Mouse (Mus musculus) ES-E14 (cell line): Measurements from ENCODE around the gene Meis3. TPM values are rescaled to one million over a fixed set of nuclear protein-coding genes. Genes with fewer than 3 reads are reported as not detected.

ENCODE experiments used
- DNase-seq: peaks from one replicate; pipeline ENCODE4 v3.0.0-alpha.2; 2013; ENCODE audit warnings: low read depth, low spot score
- H3K27ac ChIP-seq: 2 replicates; pipeline ENCODE4 v1.5.1; 2012; ENCODE audit warnings: low read depth, mild to moderate bottlenecking, low read length, moderate library complexity, mixed read lengths; ENCODE audit not compliant: poor library complexity, insufficient read depth, severe bottlenecking
- H3K36me3 ChIP-seq: 2 replicates; pipeline ENCODE4 v1.6.1; 2012; ENCODE audit warnings: mild to moderate bottlenecking, low read length, moderate library complexity, mixed read lengths; ENCODE audit not compliant: control insufficient read depth, poor library complexity, insufficient read depth, severe bottlenecking
- H3K4me1 ChIP-seq, 2 experiments: fragments of 150-350 bp in 1 of 2; sonication (generic) in 1 of 2; 2 replicates each; pipeline ENCODE4 v1.6.1; 2012; ENCODE audit warnings: low read length in 2 of 2, mild to moderate bottlenecking in 1 of 2, mixed read lengths in 1 of 2; ENCODE audit not compliant: control insufficient read depth in 2 of 2, insufficient read depth in 2 of 2, poor library complexity in 1 of 2
- H3K4me3 ChIP-seq, 2 experiments: fragments of 150-350 bp in 1 of 2; sonication (generic) in 1 of 2; 2 replicates each; pipeline ENCODE4 v1.5.1; 2012; ENCODE audit warnings: low read length in 2 of 2, low read depth in 1 of 2, mild to moderate bottlenecking in 1 of 2, mixed read lengths in 1 of 2; ENCODE audit not compliant: insufficient read depth in 1 of 2, poor library complexity in 1 of 2, severe bottlenecking in 1 of 2
- H3K9ac ChIP-seq: 2 replicates; pipeline ENCODE4 v1.6.1; 2012; ENCODE audit warnings: low read depth, mild to moderate bottlenecking, low read length, mixed read lengths; ENCODE audit not compliant: poor library complexity, insufficient read depth, severe bottlenecking
- H3K9me3 ChIP-seq: fragments of 150-350 bp; sonication (generic); 2 replicates; pipeline ENCODE4 v1.6.1; 2012; ENCODE audit warnings: low read depth, mild to moderate bottlenecking, low read length; ENCODE audit not compliant: control insufficient read depth, insufficient read depth
- CHD2 ChIP-seq: IDR thresholded peaks from 2 replicates; pipeline ENCODE4 v1.6.1; 2014; ENCODE audit warnings: mild to moderate bottlenecking, low read depth, low read length, inconsistent platforms
- HCFC1 ChIP-seq: IDR thresholded peaks from 2 replicates; pipeline ENCODE4 v1.6.1; 2012; ENCODE audit warnings: low read length, inconsistent platforms, borderline replicate concordance; ENCODE audit not compliant: insufficient read depth
- MAFK ChIP-seq: IDR thresholded peaks from 2 replicates; pipeline ENCODE4 v1.6.1; 2014; ENCODE audit warnings: mild to moderate bottlenecking, low read depth, low read length, inconsistent platforms; ENCODE audit not compliant: insufficient read depth
- ZC3H11A ChIP-seq: IDR thresholded peaks from 2 replicates; pipeline ENCODE4 v1.6.1; 2012; ENCODE audit warnings: low read depth, mild to moderate bottlenecking, inconsistent platforms, low read length, borderline replicate concordance
- ZNF384 ChIP-seq: IDR thresholded peaks from 2 replicates; pipeline ENCODE4 v1.6.1; 2012; ENCODE audit warnings: low read depth, low read length, inconsistent platforms
- in situ Hi-C, 2 experiments: fragments of 600-800 bp; cut with MboI; formaldehyde crosslinking; loops; one replicate each; pipeline ENCODE4 v1.15.1; 2025; ENCODE audit warnings: low sequenced_read_pairs in 2 of 2, inconsistent platforms in 1 of 2; ENCODE audit not compliant: unreplicated experiment in 2 of 2
- total RNA-seq: library from RNA; depleted of rRNA; stranded (reverse); fragments of 300-350 nt; gene quantifications from 2 replicates; pipeline ENCODE4 v1.2.3, GENCODE M21; 2012

The Meis3 gene
- total RNA-seq, 1 experiment: 3.8 TPM

GRCm38 (mm10) chr7:16161302-16161701, 13.6 kb upstream of the Meis3 start:
- no peak overlapping the region for H3K4me3 ChIP-seq
- H3K9me3 ChIP-seq: no peaks in the 10 kb centered on the region

GRCm38 (mm10) chr7:16162036-16162435, 12.9 kb upstream of the Meis3 start:
- TF ChIP-seq MAFK: no peak
- no peak for TF ChIP-seq ZNF384
- no peak for TF ChIP-seq HCFC1
- no peak for TF ChIP-seq ZC3H11A
- no peak for TF ChIP-seq CHD2
- Histone ChIP-seq H3K27ac (no peak overlapping the region), H3K4me1 (peaks cover 0 to 8% of the 10 kb centered on the region in 2 experiments; a peak in 1 of 4 replicates), H3K9me3 (no peaks in the 10 kb centered on the region), H3K36me3 (no peaks in the 10 kb centered on the region), H3K9ac (no peak overlapping the region), H3K4me3 (no peak overlapping the region)
- no peak for DNase-seq
- in situ Hi-C loops: no loop called here

More at GRCm38 (mm10) chr7:16161302-16161701, 13.6 kb upstream of the Meis3 start:
- TF ChIP-seq MAFK (no peak), ZC3H11A (no peak), CHD2 (no peak), ZNF384 (no peak), HCFC1 (no peak)
- no peak overlapping the region for H3K9ac ChIP-seq
- no peak overlapping the region for H3K27ac ChIP-seq
- no peaks in the 10 kb centered on the region for H3K36me3 ChIP-seq
- DNase-seq: no peak
- in situ Hi-C loops: no loop called here
- H3K4me1 ChIP-seq: peaks cover 0 to 8% of the 10 kb centered on the region in 2 experiments; a peak in 1 of 4 replicates

- no peaks in the 10 kb centered on the region for H3K9me3 ChIP-seq
- no peak overlapping the region for H3K4me3 ChIP-seq
- TF ChIP-seq MAFK: no peak
- no peak for TF ChIP-seq ZNF384
- TF ChIP-seq HCFC1: no peak
- TF ChIP-seq CHD2: no peak
- TF ChIP-seq ZC3H11A: no peak
- no peak overlapping the region for H3K9ac ChIP-seq
- H3K4me1 ChIP-seq: peaks cover 0 to 3% of the 10 kb centered on the region in 2 experiments; a peak in 2 of 4 replicates
- no peaks in the 10 kb centered on the region for H3K36me3 ChIP-seq
- H3K27ac ChIP-seq: no peak overlapping the region
- DNase-seq: no peak
- in situ Hi-C loops: no loop called here
Observed at GRCm38 (mm10) chr7:16172141-16172581, 2.7 kb upstream of the Meis3 start.

DNA sequence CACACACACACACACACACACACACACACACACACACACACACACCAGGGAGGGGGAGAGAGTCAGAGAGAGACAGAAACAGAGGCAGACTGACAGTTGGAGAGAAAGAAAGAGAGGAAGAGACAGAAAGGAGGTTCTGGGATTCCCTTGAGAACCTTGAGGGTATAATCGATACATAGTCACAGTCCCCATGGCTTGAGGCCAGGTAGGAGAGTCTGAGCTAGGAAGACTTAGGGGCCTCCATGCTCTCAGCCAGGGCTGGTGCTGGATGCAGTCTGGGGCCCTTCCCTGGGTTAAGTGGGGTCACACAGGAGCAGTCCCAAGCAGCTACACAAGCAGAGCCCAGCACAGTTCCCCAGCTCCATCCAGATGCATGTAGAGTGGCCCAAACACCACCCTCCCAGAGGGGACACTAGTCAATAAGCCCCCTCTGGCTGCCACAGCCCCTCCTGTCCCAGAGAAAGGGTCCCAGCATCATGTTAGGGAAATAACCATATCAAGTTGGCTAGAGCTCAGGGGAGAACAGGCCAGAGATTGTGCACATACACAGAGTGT, 2.2 kb upstream of the Meis3 start:
- no peak overlapping the region for H3K27ac ChIP-seq

More for the DNA sequence above, 2.2 kb upstream of the Meis3 start:
- Histone ChIP-seq H3K36me3 (no peaks in the 10 kb centered on the region), H3K9ac (no peak overlapping the region), H3K4me3 (no peak overlapping the region), H3K9me3 (no peaks in the 10 kb centered on the region), H3K4me1 (peaks cover 0 to 3% of the 10 kb centered on the region in 2 experiments; a peak in 2 of 4 replicates)
- in situ Hi-C loops: no loop called here
- DNase-seq: no peak
- TF ChIP-seq MAFK (no peak), CHD2 (no peak), HCFC1 (no peak), ZNF384 (no peak), ZC3H11A (no peak)
